Mouse (Mus musculus) ovary, adult 18-20 months (tissue): ENCODE measurements around the gene Olfr824.
"Not testable (repeated sequence)": the region's sequence is repeated elsewhere in the genome, so short reads cannot be mapped to it uniquely, and the experiment has no call there.

ENCODE experiments used
- DNase-seq: peaks from one replicate; pipeline ENCODE4 v3.0.0; 2022; ENCODE audit warnings: low spot score, mixed read lengths

The Olfr824 gene

DNA sequence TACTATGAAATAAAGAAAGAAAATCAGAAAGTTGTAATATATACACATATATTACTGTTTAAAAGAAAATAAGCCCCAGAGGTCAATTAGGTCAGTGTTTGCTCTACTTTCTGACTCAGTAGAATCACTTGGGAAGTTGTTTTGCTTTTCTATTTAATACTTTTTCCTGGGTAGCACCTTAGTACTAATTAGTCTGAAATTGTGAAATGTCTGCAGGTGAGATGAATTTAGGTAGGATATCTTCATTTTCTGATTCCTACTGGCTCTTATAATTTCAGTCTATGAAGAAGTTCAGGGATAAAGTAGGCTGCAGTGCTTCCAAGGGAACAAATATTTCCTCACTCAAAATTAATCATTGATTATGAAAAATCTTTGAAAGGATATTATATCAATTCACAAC, at the start of gene Olfr824:
Olfr824 (minus strand) TSS at position 101 of the 400 bp plus-strand sequence.
- not testable (repeated sequence) for DNase-seq

DNA sequence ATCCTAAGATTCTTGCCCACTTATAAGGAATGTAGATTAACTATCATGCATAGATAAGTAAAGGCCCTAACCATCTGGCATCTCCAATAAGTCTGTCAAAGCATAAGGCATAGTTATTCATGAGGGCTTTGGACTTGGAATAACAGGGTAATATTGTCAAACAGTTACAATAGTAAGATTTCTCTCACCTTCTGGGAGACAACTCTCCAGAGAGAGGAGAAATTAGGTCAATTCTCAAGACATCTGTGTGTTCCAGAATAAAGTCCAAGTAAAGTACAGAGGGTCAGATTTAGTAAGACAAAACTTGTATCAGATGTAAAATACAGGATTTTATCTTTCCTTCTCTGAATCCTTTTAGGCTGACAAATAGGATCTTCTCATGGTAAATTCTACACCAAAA, 36.9 kb upstream of the Olfr824 start, which contains the start of gene Olfr825:
Olfr825 (minus strand) TSS at position 101 of the 400 bp plus-strand sequence.
- DNase-seq: no peak

- DNase-seq: no peak
Measured at GRCm38 (mm10) chr10:130165196-130165595, 35.4 kb upstream of the Olfr824 start.

GRCm38 (mm10) chr10:130144121-130144520, 14.3 kb upstream of the Olfr824 start:
- DNase-seq: no peak

DNA sequence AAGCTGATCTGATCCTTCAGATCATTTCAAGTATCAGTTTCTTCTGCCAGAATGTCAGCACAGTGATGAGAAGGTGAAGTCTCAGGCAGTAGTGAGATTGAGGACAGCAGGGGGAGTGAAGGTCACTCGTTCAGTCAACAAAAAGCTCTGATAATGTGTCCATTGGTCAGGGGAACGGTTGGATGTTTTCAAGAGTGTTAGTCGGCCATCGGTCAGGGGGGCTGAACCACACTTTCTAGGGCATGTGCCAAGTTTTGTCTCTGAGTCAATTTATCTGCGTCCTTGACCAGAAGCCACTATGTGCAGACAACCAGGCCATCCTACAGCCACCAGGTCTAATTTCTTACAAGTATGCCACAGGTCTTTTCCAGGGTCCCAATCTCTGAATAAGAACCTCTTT, 12.7 kb upstream of the Olfr824 start:
- DNase-seq: peak; percentile 57

- no peak for DNase-seq
Measured at GRCm38 (mm10) chr10:130134811-130135210, 5.0 kb upstream of the Olfr824 start.

DNA sequence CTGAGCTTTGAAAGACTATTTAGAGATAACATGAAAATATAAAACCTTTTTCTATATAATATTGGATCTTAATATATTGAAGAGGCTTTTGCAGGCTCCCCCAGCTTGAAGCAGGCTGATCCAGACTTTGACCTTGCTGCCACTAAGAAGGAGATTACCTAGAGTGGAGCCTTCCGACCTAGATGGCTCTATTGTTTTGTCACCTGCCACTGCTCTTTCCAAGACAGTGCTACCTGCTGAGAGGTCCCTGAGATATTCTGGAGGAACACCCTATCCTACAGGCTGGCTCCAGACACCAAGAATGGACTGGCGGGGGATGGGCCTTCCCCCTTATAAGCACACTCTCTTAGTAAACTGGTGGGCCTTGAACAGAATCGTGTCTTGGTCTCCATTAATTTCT, 13.8 kb downstream of the Olfr824 start:
- not testable (repeated sequence) for DNase-seq

- not testable (repeated sequence) for DNase-seq
Measured at GRCm38 (mm10) chr10:130115283-130115682, 14.5 kb downstream of the Olfr824 start, which contains the start of gene Olfr823. Gene Olfr823, minus strand, starts transcription at chr10:130115383.

GRCm38 (mm10) chr10:130096104-130096503, 33.7 kb downstream of the Olfr824 start:
- DNase-seq: no peak

- no peak for DNase-seq
Measured at GRCm38 (mm10) chr10:130092838-130093440, 36.9 kb downstream of the Olfr824 start.
